Mouse (Mus musculus) hindbrain, embryonic 16.5 days (tissue): ENCODE data around the gene Gcn1l1. TPM values are rescaled to one million over a fixed set of nuclear protein-coding genes. Genes with fewer than 3 reads are reported as not detected.

ENCODE experiments used
- ATAC-seq: fragments of 200-750 bp; cut with Nextera tagmentation; 2 replicates; pipeline ENCODE4 v1.8.0; 2017; ENCODE audit warnings: moderate TSS enrichment, moderate library complexity
- H3K27ac ChIP-seq: fragments of 300-500 bp; sonication (generic); 2 replicates; pipeline ENCODE4 v1.5.1; 2014; ENCODE audit warnings: low read depth, mild to moderate bottlenecking, control low read depth, low read length, moderate library complexity
- H3K27me3 ChIP-seq: fragments of 300-500 bp; sonication (generic); replicated peaks from 2 replicates; pipeline ENCODE4 v1.6.1; 2014; ENCODE audit warnings: low read length; ENCODE audit not compliant: control insufficient read depth, insufficient read depth
- H3K36me3 ChIP-seq: fragments of 300-500 bp; sonication (generic); 2 replicates; pipeline ENCODE4 v1.6.1; 2014; ENCODE audit warnings: mild to moderate bottlenecking, low read length, moderate library complexity, mixed read lengths; ENCODE audit not compliant: control insufficient read depth, insufficient read depth
- H3K4me1 ChIP-seq: fragments of 300-500 bp; sonication (generic); 2 replicates; pipeline ENCODE4 v1.6.1; 2014; ENCODE audit warnings: low read depth, low read length; ENCODE audit not compliant: control insufficient read depth, insufficient read depth
- H3K4me2 ChIP-seq: fragments of 300-500 bp; sonication (generic); 2 replicates; pipeline ENCODE4 v1.6.1; 2014; ENCODE audit warnings: mild to moderate bottlenecking, low read length, control low read depth, moderate library complexity
- H3K4me3 ChIP-seq: fragments of 300-500 bp; sonication (generic); 2 replicates; pipeline ENCODE4 v1.5.1; 2014; ENCODE audit warnings: mild to moderate bottlenecking, low read length, control low read depth, moderate library complexity
- H3K9ac ChIP-seq: fragments of 300-500 bp; sonication (generic); 2 replicates; pipeline ENCODE4 v1.6.1; 2014; ENCODE audit warnings: low read depth, mild to moderate bottlenecking, control low read depth, low read length, moderate library complexity
- H3K9me3 ChIP-seq: fragments of 300-500 bp; sonication (generic); 2 replicates; pipeline ENCODE4 v1.6.1; 2014; ENCODE audit warnings: mild to moderate bottlenecking, low read length, moderate library complexity; ENCODE audit not compliant: control insufficient read depth
- WGBS: fragments of 180-500 bp; shearing (Covaris S2); extraction: QIAGEN DNeasy Blood & Tissue Kit; methylation state at CpG from one replicate; pipeline ENCODE4 v1.1.7; 2014; 5-methylcytosine and 5-hydroxymethylcytosine counted together
- polyA plus RNA-seq: library from polyadenylated mRNA; unstranded; fragments of >200 nt; fragmentation: Nextera tagmentation; extraction: Ambion mirVana; gene quantifications from 2 replicates; pipeline ENCODE4 v1.2.1, GENCODE M21; 2015

The Gcn1l1 gene
- polyA plus RNA-seq, 1 experiment from 2014 or later = 32.2 TPM

GRCm38 (mm10) chr5:115543509-115544253, 21.4 kb upstream of the Gcn1l1 start:
- Histone ChIP-seq H3K27me3 (no peaks in the 10 kb centered on the region), H3K4me3 (no peak overlapping the region), H3K36me3 (peaks cover 12% of the 10 kb centered on the region), H3K9me3 (no peaks in the 10 kb centered on the region), H3K9ac (peak overlapping the region; percentile 39), H3K4me1 (peaks cover 16% of the 10 kb centered on the region), H3K27ac (peak overlapping the region; percentile 52; the same call in 1 of the 2 replicates), H3K4me2 (peak overlapping the region; percentile 18; the same call in 1 of the 2 replicates)
- 45% methylated on average over 17 of the region's 17 CpGs for WGBS
- ATAC-seq = peak; percentile 82

- H3K4me2 ChIP-seq = no peak overlapping the region
- peaks cover 18% of the 10 kb centered on the region for H3K36me3 ChIP-seq
- WGBS = 44% methylated on average over 18 of the region's 18 CpGs
- H3K4me3 ChIP-seq = no peak overlapping the region
- H3K9me3 ChIP-seq = no peaks in the 10 kb centered on the region
- H3K27me3 ChIP-seq = no peaks in the 10 kb centered on the region
- no peak for ATAC-seq
- no peak overlapping the region for H3K9ac ChIP-seq
- peaks cover 14% of the 10 kb centered on the region for H3K4me1 ChIP-seq
- no peak overlapping the region; the same call in 1 of the 2 replicates for H3K27ac ChIP-seq
These were observed 20.3 kb upstream of the Gcn1l1 start for GRCm38 (mm10) chr5:115544655-115545185.

GRCm38 (mm10) chr5:115545636-115546035, 19.4 kb upstream of the Gcn1l1 start:
- Histone ChIP-seq H3K9ac (no peak overlapping the region), H3K4me2 (no peak overlapping the region), H3K27me3 (no peaks in the 10 kb centered on the region), H3K36me3 (peaks cover 18% of the 10 kb centered on the region), H3K9me3 (no peaks in the 10 kb centered on the region), H3K4me3 (no peak overlapping the region), H3K27ac (no peak overlapping the region), H3K4me1 (peaks cover 14% of the 10 kb centered on the region)
- no peak for ATAC-seq
- 91% methylated on average over 14 of the region's 14 CpGs for WGBS

GRCm38 (mm10) chr5:115546536-115546935, 18.5 kb upstream of the Gcn1l1 start:
- Histone ChIP-seq H3K27me3 (no peaks in the 10 kb centered on the region), H3K36me3 (peaks cover 18% of the 10 kb centered on the region), H3K4me1 (peaks cover 14% of the 10 kb centered on the region), H3K4me3 (no peak overlapping the region), H3K27ac (no peak overlapping the region), H3K4me2 (no peak overlapping the region), H3K9ac (no peak overlapping the region; the same call in 1 of the 2 replicates), H3K9me3 (no peaks in the 10 kb centered on the region)
- 72% methylated on average over 10 of the region's 11 CpGs for WGBS
- no peak for ATAC-seq

GRCm38 (mm10) chr5:115547014-115547413, 18.0 kb upstream of the Gcn1l1 start:
- H3K4me2 ChIP-seq = no peak overlapping the region
- no peak overlapping the region for H3K27ac ChIP-seq
- peaks cover 14% of the 10 kb centered on the region for H3K4me1 ChIP-seq
- H3K9ac ChIP-seq = no peak overlapping the region; the same call in 1 of the 2 replicates
- H3K36me3 ChIP-seq = peaks cover 18% of the 10 kb centered on the region
- H3K9me3 ChIP-seq = no peaks in the 10 kb centered on the region
- H3K27me3 ChIP-seq = no peaks in the 10 kb centered on the region
- WGBS = 48% methylated on average over 6 of the region's 6 CpGs
- ATAC-seq = no peak
- no peak overlapping the region for H3K4me3 ChIP-seq

GRCm38 (mm10) chr5:115547421-115547820, 17.6 kb upstream of the Gcn1l1 start:
- peaks cover 14% of the 10 kb centered on the region for H3K4me1 ChIP-seq
- H3K9ac ChIP-seq = no peak overlapping the region
- H3K4me3 ChIP-seq = no peak overlapping the region
- no peaks in the 10 kb centered on the region for H3K27me3 ChIP-seq
- WGBS = 88% methylated on average over 7 of the region's 7 CpGs
- H3K27ac ChIP-seq = no peak overlapping the region
- H3K36me3 ChIP-seq = peaks cover 18% of the 10 kb centered on the region
- H3K4me2 ChIP-seq = no peak overlapping the region
- no peak for ATAC-seq
- H3K9me3 ChIP-seq = no peaks in the 10 kb centered on the region

- Histone ChIP-seq H3K4me2 (no peak overlapping the region), H3K36me3 (peaks cover 28% of the 10 kb centered on the region), H3K4me3 (no peak overlapping the region), H3K27me3 (no peaks in the 10 kb centered on the region), H3K9me3 (no peaks in the 10 kb centered on the region), H3K9ac (no peak overlapping the region), H3K27ac (no peak overlapping the region), H3K4me1 (peaks cover 7% of the 10 kb centered on the region)
- no peak for ATAC-seq
- WGBS = 93% methylated on average over 18 of the region's 18 CpGs
These were observed 16.4 kb upstream of the Gcn1l1 start for GRCm38 (mm10) chr5:115548501-115549285.

GRCm38 (mm10) chr5:115550482-115551005, 14.5 kb upstream of the Gcn1l1 start:
- H3K9ac ChIP-seq = no peak overlapping the region
- no peaks in the 10 kb centered on the region for H3K9me3 ChIP-seq
- ATAC-seq = no peak
- 76% methylated on average over 11 of the region's 11 CpGs for WGBS
- no peaks in the 10 kb centered on the region for H3K27me3 ChIP-seq
- peaks cover 36% of the 10 kb centered on the region for H3K36me3 ChIP-seq
- H3K4me2 ChIP-seq = no peak overlapping the region
- no peak overlapping the region for H3K27ac ChIP-seq
- no peaks in the 10 kb centered on the region for H3K4me1 ChIP-seq
- H3K4me3 ChIP-seq = no peak overlapping the region

- Histone ChIP-seq H3K4me3 (no peak overlapping the region), H3K36me3 (peaks cover 32% of the 10 kb centered on the region), H3K27ac (no peak overlapping the region), H3K4me2 (no peak overlapping the region), H3K27me3 (no peaks in the 10 kb centered on the region), H3K9me3 (no peaks in the 10 kb centered on the region), H3K4me1 (no peaks in the 10 kb centered on the region), H3K9ac (no peak overlapping the region)
- WGBS = 74% methylated on average over 12 of the region's 12 CpGs
- no peak for ATAC-seq
These were observed 13.7 kb upstream of the Gcn1l1 start for GRCm38 (mm10) chr5:115551386-115551785.
